Mouse (Mus musculus): ENCODE measurements at regions not wholly inside any gene's neighbourhood (a gene's known extent, or its start where the extent isn't known, plus 50 kb on each side); places are given as distances from the start of the nearest gene placed in this dataset.

- no peak for TF ChIP-seq POLR2A (IDR thresholded peaks at IDR 0.05; ENCODE audit: extremely low read depth, insufficient read depth, low read length)
- TF ChIP-seq CTCF (IDR thresholded peaks at IDR 0.05; ENCODE audit: extremely low read depth, insufficient read depth, low read length): no peak
These were observed 89.1 kb downstream of the Mrm1 start for GRCm38 (mm10) chr11:84730218-84730617.
